Mouse (Mus musculus) left cerebral cortex, adult 8-10 months (tissue): ENCODE data around the gene Ddo. TPM values are rescaled to one million over a fixed set of nuclear protein-coding genes. Genes with fewer than 3 reads are reported as not detected.

Source experiments
- DNase-seq, 2 experiments: peaks; one replicate each; pipeline ENCODE4 v3.0.0; 2022; ENCODE audit warnings: low spot score in 2 of 2
- total RNA-seq, 4 experiments: library from RNA; stranded (reverse); gene quantifications; 2 replicates each; pipeline ENCODE4 v1.2.4; 2022

The Ddo gene
- total RNA-seq = 10 to 100 TPM; 10.8 to 17.4 (median 14.8) TPM

- DNase-seq = no peak
Measured at GRCm38 (mm10) chr10:40629656-40630311, at the start of gene Ddo. Gene Ddo (plus strand): TSS chr10:40630011.

- no peak for DNase-seq
Measured at GRCm38 (mm10) chr10:40583584-40584255, 46.1 kb upstream of the Ddo start.

GRCm38 (mm10) chr10:40592186-40592585 lies 37.6 kb upstream of the Ddo start:
- DNase-seq = peak in 1 of 2 experiments; percentile 31

- DNase-seq = peak in 1 of 2 experiments; percentile 35
Measured at GRCm38 (mm10) chr10:40597177-40597576, 32.6 kb upstream of the Ddo start.

- no peak for DNase-seq
Measured at GRCm38 (mm10) chr10:40604706-40605394, 25.0 kb upstream of the Ddo start.

GRCm38 (mm10) chr10:40617973-40618372 lies 11.8 kb upstream of the Ddo start:
- no peak for DNase-seq

GRCm38 (mm10) chr10:40619760-40620159 lies 10.1 kb upstream of the Ddo start:
- DNase-seq = no peak

- no peak for DNase-seq
Measured at GRCm38 (mm10) chr10:40629140-40629539, 671 bp upstream of the Ddo start.

GRCm38 (mm10) chr10:40630457-40630856 lies 646 bp downstream of the Ddo start:
- no peak for DNase-seq

GRCm38 (mm10) chr10:40630961-40631360 lies 1.1 kb downstream of the Ddo start:
- DNase-seq = no peak

- no peak for DNase-seq
Measured at GRCm38 (mm10) chr10:40632087-40632486, 2.3 kb downstream of the Ddo start.

GRCm38 (mm10) chr10:40637331-40637730 lies 7.5 kb downstream of the Ddo start:
- no peak for DNase-seq

GRCm38 (mm10) chr10:40638276-40638675 lies 8.5 kb downstream of the Ddo start:
- DNase-seq = peak; percentile 47 to 91

GRCm38 (mm10) chr10:40638823-40639819 lies 9.3 kb downstream of the Ddo start:
- peak in 1 of 2 experiments; percentile 68 for DNase-seq

- DNase-seq = no peak
Measured at GRCm38 (mm10) chr10:40640406-40640805, 10.6 kb downstream of the Ddo start.

GRCm38 (mm10) chr10:40641901-40642300 lies 12.1 kb downstream of the Ddo start:
- DNase-seq = no peak

- DNase-seq = no peak
Measured at GRCm38 (mm10) chr10:40643126-40643525, 13.3 kb downstream of the Ddo start.

- no peak for DNase-seq
Measured at GRCm38 (mm10) chr10:40644456-40644855, 14.6 kb downstream of the Ddo start.

GRCm38 (mm10) chr10:40645346-40645745 lies 15.5 kb downstream of the Ddo start:
- no peak for DNase-seq

GRCm38 (mm10) chr10:40648776-40649175 lies 19.0 kb downstream of the Ddo start:
- no peak for DNase-seq

GRCm38 (mm10) chr10:40649634-40650033 lies 19.8 kb downstream of the Ddo start:
- DNase-seq = no peak
